Mouse (Mus musculus) liver, adult 2 months (tissue): Measurements from ENCODE around the gene Lpp. TPM values are rescaled to one million over a fixed set of nuclear protein-coding genes. Genes with fewer than 3 reads are reported as not detected.

Experiments used
- DNase-seq: peaks from one replicate; pipeline ENCODE4 v3.0.0-alpha.2; 2011; ENCODE audit warnings: low read depth, low spot score; ENCODE audit errors: extremely low read depth
- H3K27ac ChIP-seq: fragments of 200-500 bp; replicated peaks from 2 replicates; pipeline ENCODE4 v1.5.1; 2012; ENCODE audit warnings: low read depth, mild to moderate bottlenecking, control low read depth, inconsistent platforms, low read length; ENCODE audit not compliant: insufficient read depth
- H3K27me3 ChIP-seq: fragments of 200-500 bp; 2 replicates; pipeline ENCODE4 v1.6.1; 2012; ENCODE audit warnings: mild to moderate bottlenecking, moderate library complexity, low read length, inconsistent platforms; ENCODE audit not compliant: control insufficient read depth, insufficient read depth
- H3K36me3 ChIP-seq: fragments of 200-500 bp; 2 replicates; pipeline ENCODE4 v1.6.1; 2012; ENCODE audit warnings: low read length, inconsistent platforms; ENCODE audit not compliant: control insufficient read depth, insufficient read depth
- H3K4me1 ChIP-seq: fragments of 200-500 bp; 2 replicates; pipeline ENCODE4 v1.6.1; 2011; ENCODE audit warnings: low read length; ENCODE audit not compliant: control insufficient read depth, insufficient read depth
- H3K4me3 ChIP-seq: fragments of 200-500 bp; 2 replicates; pipeline ENCODE4 v1.5.1; 2011; ENCODE audit warnings: low read depth, mild to moderate bottlenecking, control low read depth, low read length, moderate library complexity; ENCODE audit not compliant: insufficient read depth
- H3K79me2 ChIP-seq: fragments of 200-500 bp; 2 replicates; pipeline ENCODE4 v1.6.1; 2012; ENCODE audit warnings: inconsistent platforms, mild to moderate bottlenecking, low read length, moderate library complexity; ENCODE audit not compliant: control insufficient read depth, insufficient read depth
- H3K9ac ChIP-seq: fragments of 200-500 bp; 2 replicates; pipeline ENCODE4 v1.6.1; 2012; ENCODE audit warnings: low read depth, mild to moderate bottlenecking, control low read depth, inconsistent platforms, low read length
- CTCF ChIP-seq: fragments of 200-500 bp; IDR thresholded peaks from 2 replicates; pipeline ENCODE4 v1.5.1; 2011; ENCODE audit warnings: low read depth, low read length, control low read depth
- POLR2A ChIP-seq: fragments of 200-500 bp; IDR thresholded peaks from 2 replicates; pipeline ENCODE4 v1.6.1; 2011; ENCODE audit warnings: low read length, control low read depth; ENCODE audit not compliant: insufficient read depth; ENCODE audit errors: extremely low read depth
- WGBS: fragments of 180-500 bp; shearing (Covaris S2); methylation state at CpG from one replicate; pipeline ENCODE4 v1.1.7; 2018; 5-methylcytosine and 5-hydroxymethylcytosine counted together
- polyA plus RNA-seq: library from polyadenylated mRNA; depleted of rRNA; stranded (reverse); fragments of >200 nt; gene quantifications from 2 replicates; pipeline ENCODE4 v1.2.3, GENCODE M21; 2012
- total RNA-seq: library from RNA; depleted of rRNA; stranded (reverse); fragments of >200 nt; gene quantifications from 2 replicates; pipeline ENCODE4 v1.2.3, GENCODE M21; 2014

The Lpp gene
- total and polyA plus RNA-seq, 2 experiments = 7.5 to 23.0 TPM

- Histone ChIP-seq H3K4me3 (no peak overlapping the region), H3K27ac (peak overlapping the region; percentile 67), H3K79me2 (no peaks in the 10 kb centered on the region), H3K27me3 (no peaks in the 10 kb centered on the region), H3K36me3 (no peaks in the 10 kb centered on the region), H3K9ac (no peak overlapping the region; the same call in 1 of the 2 replicates), H3K4me1 (peaks cover 22% of the 10 kb centered on the region)
- TF ChIP-seq CTCF (no peak), POLR2A (no peak)
- WGBS = 31% methylated on average over 6 of the region's 6 CpGs
- DNase-seq = peak; percentile 59
Observed at GRCm38 (mm10) chr16:24901139-24901859, 508.0 kb downstream of the Lpp start.

GRCm38 (mm10) chr16:24902111-24902510 lies 508.8 kb downstream of the Lpp start:
- H3K27ac ChIP-seq = peak overlapping the region; percentile 72
- H3K27me3 ChIP-seq = no peaks in the 10 kb centered on the region
- no peaks in the 10 kb centered on the region for H3K79me2 ChIP-seq
- 6% methylated on average over 1 of the region's 1 CpGs for WGBS
- no peak for TF ChIP-seq POLR2A
- no peak for TF ChIP-seq CTCF
- no peak overlapping the region for H3K4me3 ChIP-seq
- peak; percentile 96 for DNase-seq
- H3K4me1 ChIP-seq = peaks cover 22% of the 10 kb centered on the region
- no peaks in the 10 kb centered on the region for H3K36me3 ChIP-seq
- H3K9ac ChIP-seq = no peak overlapping the region

GRCm38 (mm10) chr16:24908926-24909325 lies 515.6 kb downstream of the Lpp start:
- Histone ChIP-seq H3K36me3 (no peaks in the 10 kb centered on the region), H3K4me1 (peaks cover 4% of the 10 kb centered on the region; the same call in 1 of the 2 replicates)
- 95% methylated on average over 1 of the region's 1 CpGs for WGBS

GRCm38 (mm10) chr16:24910321-24910720 lies 517.0 kb downstream of the Lpp start:
- Histone ChIP-seq H3K27ac (no peak overlapping the region), H3K79me2 (no peaks in the 10 kb centered on the region), H3K36me3 (no peaks in the 10 kb centered on the region), H3K4me3 (no peak overlapping the region), H3K9ac (no peak overlapping the region), H3K4me1 (peaks cover 4% of the 10 kb centered on the region; the same call in 1 of the 2 replicates), H3K27me3 (no peaks in the 10 kb centered on the region)
- DNase-seq = no peak
- WGBS = 76% methylated on average over 6 of the region's 6 CpGs
- TF ChIP-seq CTCF (no peak), POLR2A (no peak)

More at GRCm38 (mm10) chr16:24908926-24909325, 515.6 kb downstream of the Lpp start:
- no peak overlapping the region for H3K9ac ChIP-seq
- no peak overlapping the region for H3K4me3 ChIP-seq
- no peak for DNase-seq
- no peak for TF ChIP-seq POLR2A
- H3K27me3 ChIP-seq = no peaks in the 10 kb centered on the region
- H3K79me2 ChIP-seq = no peaks in the 10 kb centered on the region
- H3K27ac ChIP-seq = no peak overlapping the region

GRCm38 (mm10) chr16:24910834-24911233 lies 517.5 kb downstream of the Lpp start:
- no peaks in the 10 kb centered on the region for H3K36me3 ChIP-seq
- no peak overlapping the region for H3K9ac ChIP-seq
- no peak overlapping the region for H3K4me3 ChIP-seq
- WGBS = 73% methylated on average over 3 of the region's 3 CpGs
- H3K27ac ChIP-seq = no peak overlapping the region
- DNase-seq = no peak
- no peaks in the 10 kb centered on the region for H3K79me2 ChIP-seq
- no peak; the same call in 1 of the 2 replicates for TF ChIP-seq CTCF
- TF ChIP-seq POLR2A = no peak
- no peaks in the 10 kb centered on the region for H3K27me3 ChIP-seq
- peaks cover 4% of the 10 kb centered on the region; the same call in 1 of the 2 replicates for H3K4me1 ChIP-seq

GRCm38 (mm10) chr16:24912381-24912780 lies 519.1 kb downstream of the Lpp start:
- Histone ChIP-seq H3K9ac (no peak overlapping the region), H3K79me2 (no peaks in the 10 kb centered on the region), H3K4me1 (peaks cover 4% of the 10 kb centered on the region; the same call in 1 of the 2 replicates), H3K27me3 (no peaks in the 10 kb centered on the region), H3K27ac (no peak overlapping the region), H3K4me3 (no peak overlapping the region), H3K36me3 (no peaks in the 10 kb centered on the region)
- WGBS = 89% methylated on average over 1 of the region's 1 CpGs
- no peak for TF ChIP-seq CTCF
- TF ChIP-seq POLR2A = no peak
- no peak for DNase-seq
